Mouse (Mus musculus) heart, embryonic 15.5 days (tissue): ENCODE measurements around the gene Bex2. TPM values are rescaled to one million over a fixed set of nuclear protein-coding genes. Genes with fewer than 3 reads are reported as not detected.
"Not testable (repeated sequence)": the region's sequence is repeated elsewhere in the genome, so short reads cannot be mapped to it uniquely, and the experiment has no call there.

ENCODE experiments used
- ATAC-seq: fragments of 200-750 bp; cut with Nextera tagmentation; replicated peaks from 2 replicates; pipeline ENCODE4 v1.8.0; 2017; ENCODE audit warnings: low read depth, moderate TSS enrichment; ENCODE audit not compliant: insufficient number of reproducible peaks, insufficient read depth, low FRiP score
- H3K27ac ChIP-seq: fragments of 300-500 bp; sonication (generic); 2 replicates; pipeline ENCODE4 v1.5.1; 2015; ENCODE audit warnings: mild to moderate bottlenecking, inconsistent platforms
- H3K27me3 ChIP-seq: fragments of 300-500 bp; sonication (generic); 2 replicates; pipeline ENCODE4 v1.6.1; 2015; ENCODE audit warnings: inconsistent platforms
- H3K36me3 ChIP-seq: fragments of 300-500 bp; sonication (generic); 2 replicates; pipeline ENCODE4 v1.6.1; 2015; ENCODE audit warnings: mild to moderate bottlenecking, inconsistent platforms
- H3K4me1 ChIP-seq: fragments of 300-500 bp; sonication (generic); replicated peaks from 2 replicates; pipeline ENCODE4 v1.6.1; 2015; ENCODE audit warnings: inconsistent platforms
- H3K4me2 ChIP-seq: fragments of 300-500 bp; sonication (generic); 2 replicates; pipeline ENCODE4 v1.6.1; 2015; ENCODE audit warnings: inconsistent platforms, mild to moderate bottlenecking, moderate library complexity
- H3K4me3 ChIP-seq: fragments of 300-500 bp; sonication (generic); 2 replicates; pipeline ENCODE4 v1.5.1; 2015; ENCODE audit warnings: mild to moderate bottlenecking, inconsistent platforms
- H3K9ac ChIP-seq: fragments of 300-500 bp; sonication (generic); 2 replicates; pipeline ENCODE4 v1.6.1; 2015; ENCODE audit warnings: mild to moderate bottlenecking, inconsistent platforms
- H3K9me3 ChIP-seq: fragments of 300-500 bp; sonication (generic); replicated peaks from 2 replicates; pipeline ENCODE4 v1.6.1; 2016; ENCODE audit warnings: inconsistent platforms
- WGBS: fragments of 180-500 bp; shearing (Covaris S2); methylation state at CpG from one replicate; pipeline ENCODE4 v1.1.7; 2015; ENCODE audit warnings: mixed read lengths; 5-methylcytosine and 5-hydroxymethylcytosine counted together
- polyA plus RNA-seq: library from polyadenylated mRNA; unstranded; fragments of >200 nt; fragmentation: Nextera tagmentation; extraction: Ambion mirVana; gene quantifications from 2 replicates; pipeline ENCODE4 v1.2.1, GENCODE M21; 2015

Gene Bex2
- polyA plus RNA-seq, 1 experiment from 2014 or later, result 12.5 TPM

- no peak overlapping the region for H3K4me3 ChIP-seq
- ATAC-seq, result no peak
- WGBS, result 68% methylated on average over 2 of the region's 2 CpGs
- H3K9ac ChIP-seq, result no peak overlapping the region
- no peaks in the 10 kb centered on the region for H3K9me3 ChIP-seq
- H3K4me1 ChIP-seq, result no peaks in the 10 kb centered on the region
- H3K4me2 ChIP-seq, result no peak overlapping the region
- no peaks in the 10 kb centered on the region for H3K36me3 ChIP-seq
- no peak overlapping the region for H3K27ac ChIP-seq
- H3K27me3 ChIP-seq, result no peaks in the 10 kb centered on the region
Measured at GRCm38 (mm10) chrX:136051219-136051618, 16.8 kb downstream of the Bex2 start.

- Histone ChIP-seq H3K4me1 (no peaks in the 10 kb centered on the region), H3K4me3 (no peak overlapping the region), H3K4me2 (no peak overlapping the region), H3K27me3 (no peaks in the 10 kb centered on the region), H3K27ac (no peak overlapping the region), H3K36me3 (no peaks in the 10 kb centered on the region), H3K9me3 (no peaks in the 10 kb centered on the region), H3K9ac (no peak overlapping the region)
- no peak for ATAC-seq
- WGBS, result 15% methylated on average over 5 of the region's 5 CpGs
Measured at GRCm38 (mm10) chrX:136047528-136047927, 20.5 kb downstream of the Bex2 start.

GRCm38 (mm10) chrX:136043726-136044125, 24.3 kb downstream of the Bex2 start:
- Histone ChIP-seq H3K27ac (no peak overlapping the region), H3K9me3 (no peaks in the 10 kb centered on the region), H3K4me3 (no peak overlapping the region), H3K4me2 (no peak overlapping the region), H3K36me3 (no peaks in the 10 kb centered on the region), H3K9ac (no peak overlapping the region), H3K4me1 (no peaks in the 10 kb centered on the region), H3K27me3 (no peaks in the 10 kb centered on the region)
- ATAC-seq, result no peak
- 89% methylated on average over 1 of the region's 1 CpGs for WGBS

- H3K36me3 ChIP-seq, H3K4me1 ChIP-seq, H3K9ac ChIP-seq, H3K9me3 ChIP-seq, H3K27ac ChIP-seq, H3K27me3 ChIP-seq: not testable (repeated sequence)
- peak within 1 kb of the TSS; percentile 32 for H3K4me3 ChIP-seq
- peak; percentile 87 for ATAC-seq
- peak within 1 kb of the TSS; percentile 49 for H3K4me2 ChIP-seq
- WGBS, result 7% methylated on average over 20 of the region's 49 CpGs
Measured at GRCm38 (mm10) chrX:136032799-136033763, 35.0 kb downstream of the Bex2 start, which contains the start of gene Arxes1. Gene Arxes1 (plus strand): TSS chrX:136033367.

GRCm38 (mm10) chrX:136030331-136030730, 37.7 kb downstream of the Bex2 start:
- H3K4me3 ChIP-seq, result no peak overlapping the region

More at GRCm38 (mm10) chrX:136030331-136030730, 37.7 kb downstream of the Bex2 start:
- Histone ChIP-seq H3K27ac (no peak overlapping the region), H3K27me3 (no peaks in the 10 kb centered on the region), H3K4me1 (no peaks in the 10 kb centered on the region), H3K36me3 (no peaks in the 10 kb centered on the region), H3K9ac (no peak overlapping the region), H3K9me3 (no peaks in the 10 kb centered on the region), H3K4me2 (no peak overlapping the region)
- 57% methylated on average over 1 of the region's 1 CpGs for WGBS
- ATAC-seq, result no peak

Other genes with a start within 250 kb of the Bex2 start
- 17.6 and 22.7 TPM in 2 replicates for gene Gprasp2, start 229.2 kb downstream of the Bex2 start, polyA plus RNA-seq
- gene Arxes2, start 74.4 kb downstream of the Bex2 start, polyA plus RNA-seq, result 58.6 and 61.2 TPM in 2 replicates
- gene Arxes1, start 34.9 kb downstream of the Bex2 start, polyA plus RNA-seq, result 19.3 and 20.9 TPM in 2 replicates
- gene Nxf3, start 17.0 kb upstream of the Bex2 start, polyA plus RNA-seq, result 0.09 and 0.53 TPM in 2 replicates
- 131 and 190 TPM in 2 replicates for gene Bex4, start 70.8 kb upstream of the Bex2 start, polyA plus RNA-seq
- gene Tceal8, start 104.1 kb upstream of the Bex2 start, polyA plus RNA-seq, result 219 and 266 TPM in 2 replicates
- gene Tceal5, start 135.6 kb upstream of the Bex2 start, polyA plus RNA-seq, result 14.3 and 20.2 TPM in 2 replicates
- 12.0 and 20.2 TPM in 2 replicates for gene Tceal7, start 146.5 kb upstream of the Bex2 start, polyA plus RNA-seq
- gene Bex1, start 147.3 kb upstream of the Bex2 start, polyA plus RNA-seq, result 189 and 225 TPM in 2 replicates
- 377 and 423 TPM in 2 replicates for gene Tceal9, start 176.8 kb upstream of the Bex2 start, polyA plus RNA-seq
- gene Bex3, start 202.0 kb upstream of the Bex2 start, polyA plus RNA-seq, result 396 and 413 TPM in 2 replicates